Mouse (Mus musculus) bone marrow, adult 2 months (tissue): Measurements from ENCODE around the gene Zfc3h1.

Source experiments
- CTCF ChIP-seq: fragments of 200-500 bp; IDR thresholded peaks from 2 replicates; pipeline ENCODE4 v1.5.1; 2011; ENCODE audit warnings: low read length, control low read depth; ENCODE audit not compliant: control insufficient read depth, insufficient read depth
- POLR2A ChIP-seq: fragments of 200-500 bp; IDR thresholded peaks from 2 replicates; pipeline ENCODE4 v1.6.1; 2011; ENCODE audit warnings: low read depth, mild to moderate bottlenecking, control low read depth, low read length, borderline replicate concordance; ENCODE audit not compliant: control insufficient read depth

DNA sequence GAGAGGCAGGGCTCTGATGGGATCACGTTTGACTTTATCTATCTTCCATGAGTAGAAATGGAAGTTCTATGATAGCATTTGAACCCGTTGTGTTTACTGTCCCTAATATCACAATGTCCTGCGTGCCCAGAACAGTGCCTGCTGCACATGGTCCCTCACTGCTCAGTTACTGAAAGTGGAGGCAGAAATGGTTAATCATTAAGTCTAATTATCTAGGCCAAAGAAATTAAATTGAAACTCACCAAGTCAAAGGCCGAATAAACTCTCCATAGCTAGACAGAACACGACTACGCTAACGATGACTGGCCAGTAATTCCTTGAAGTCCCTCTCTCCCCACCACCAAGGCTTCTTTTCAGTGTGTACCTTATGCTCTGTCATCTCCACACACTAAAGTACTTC is 35.2 kb upstream of the Zfc3h1 start:
- TF ChIP-seq CTCF (no peak), POLR2A (no peak)
